Mouse (Mus musculus) limb, embryonic 14.5 days (tissue): ENCODE measurements around the gene Dll4. TPM values are rescaled to one million over a fixed set of nuclear protein-coding genes. Genes with fewer than 3 reads are reported as not detected.

Experiments
- ATAC-seq: fragments of 200-750 bp; cut with Nextera tagmentation; 2 replicates; pipeline ENCODE4 v1.8.0; 2017; ENCODE audit warnings: low read depth, moderate number of reproducible peaks, moderate TSS enrichment; ENCODE audit not compliant: low FRiP score
- DNase-seq: peaks from one replicate; pipeline ENCODE4 v3.0.0-alpha.2; 2015; ENCODE audit warnings: low spot score
- H3K27ac ChIP-seq: fragments of 300-500 bp; sonication (generic); replicated peaks from 2 replicates; pipeline ENCODE4 v1.5.1; 2014; ENCODE audit warnings: low read depth, mild to moderate bottlenecking, low read length, moderate library complexity, mixed read lengths
- H3K27me3 ChIP-seq: fragments of 300-500 bp; sonication (generic); 2 replicates; pipeline ENCODE4 v1.6.1; 2014; ENCODE audit warnings: low read length, mixed read lengths; ENCODE audit not compliant: control insufficient read depth, insufficient read depth
- H3K36me3 ChIP-seq: fragments of 300-500 bp; sonication (generic); 2 replicates; pipeline ENCODE4 v1.6.1; 2014; ENCODE audit warnings: mild to moderate bottlenecking, low read length, moderate library complexity, mixed read lengths; ENCODE audit not compliant: control insufficient read depth, insufficient read depth
- H3K4me1 ChIP-seq: fragments of 300-500 bp; sonication (generic); 2 replicates; pipeline ENCODE4 v1.6.1; 2014; ENCODE audit warnings: antibody characterized with exemption, low read length, mixed read lengths; ENCODE audit not compliant: control insufficient read depth, insufficient read depth
- H3K4me2 ChIP-seq: fragments of 300-500 bp; sonication (generic); replicated peaks from 2 replicates; pipeline ENCODE4 v1.6.1; 2014; ENCODE audit warnings: low read depth, mild to moderate bottlenecking, low read length, moderate library complexity; ENCODE audit not compliant: severe bottlenecking
- H3K4me3 ChIP-seq: fragments of 300-500 bp; sonication (generic); replicated peaks from 2 replicates; pipeline ENCODE4 v1.5.1; 2014; ENCODE audit warnings: low read length
- H3K9ac ChIP-seq: fragments of 300-500 bp; sonication (generic); 2 replicates; pipeline ENCODE4 v1.6.1; 2014; ENCODE audit warnings: mild to moderate bottlenecking, low read depth, low read length, moderate library complexity; ENCODE audit not compliant: severe bottlenecking
- H3K9me3 ChIP-seq: fragments of 300-500 bp; sonication (generic); 2 replicates; pipeline ENCODE4 v1.6.1; 2016; ENCODE audit warnings: low read length; ENCODE audit not compliant: control insufficient read depth
- POLR2A ChIP-seq: fragments of 200-500 bp; IDR thresholded peaks from 2 replicates; pipeline ENCODE4 v1.8.0; 2012; ENCODE audit warnings: inconsistent platforms, mild to moderate bottlenecking, moderate library complexity, borderline replicate concordance; ENCODE audit not compliant: insufficient read depth, insufficient read length; ENCODE audit errors: extremely low read depth
- WGBS: fragments of 180-500 bp; shearing (Covaris S2); extraction: QIAGEN DNeasy Blood & Tissue Kit; methylation state at CpG from one replicate; pipeline ENCODE4 v1.1.7; 2014; 5-methylcytosine and 5-hydroxymethylcytosine counted together
- polyA plus RNA-seq, 2 experiments: library from polyadenylated mRNA; depleted of rRNA in 1 of 2; stranded (reverse) in 1 of 2; unstranded in 1 of 2; fragments of >200 nt; fragmentation: Nextera tagmentation in 1 of 2; extraction: Ambion mirVana in 1 of 2; gene quantifications; 2 replicates each; pipeline versions ENCODE4 v1.2.1 to v1.2.3; 2012 to 2014

Dll4 gene
- polyA plus RNA-seq, 2 experiments, result 5.1 to 9.0 TPM

- Histone ChIP-seq H3K4me1 (peaks cover 5% of the 10 kb centered on the region; the same call in 1 of the 2 replicates), H3K36me3 (peaks cover 34% of the 10 kb centered on the region), H3K9ac (peak within 1 kb of the TSS; percentile 78), H3K9me3 (no peaks in the 10 kb centered on the region), H3K27me3 (no peaks in the 10 kb centered on the region), H3K4me3 (peak within 1 kb of the TSS; percentile 82), H3K4me2 (peak within 1 kb of the TSS; percentile 83), H3K27ac (peak within 1 kb of the TSS; percentile 48; the same call in 1 of the 2 replicates)
- TF ChIP-seq POLR2A, result no peak
- DNase-seq (peak; percentile 95), ATAC-seq (peak; percentile 98)
- WGBS, result 0% methylated on average over 31 of the region's 31 CpGs
Measured at GRCm38 (mm10) chr2:119288270-119288882, 37.2 kb upstream of the Dll4 start, which contains the start of gene Vps18. Vps18 (plus strand) TSS chr2:119288740.

- TF ChIP-seq POLR2A, result no peak
- Histone ChIP-seq H3K9ac (peak overlapping the region; percentile 78), H3K4me2 (peak overlapping the region; percentile 83), H3K4me3 (peak overlapping the region; percentile 82), H3K9me3 (no peaks in the 10 kb centered on the region), H3K27ac (peak overlapping the region; percentile 48; the same call in 1 of the 2 replicates), H3K36me3 (peaks cover 40% of the 10 kb centered on the region), H3K4me1 (peaks cover 5% of the 10 kb centered on the region; the same call in 1 of the 2 replicates), H3K27me3 (no peaks in the 10 kb centered on the region)
- DNase-seq (no peak), ATAC-seq (no peak; the same call in 1 of the 2 replicates)
- WGBS, result 3% methylated on average over 11 of the region's 11 CpGs
Measured at GRCm38 (mm10) chr2:119289014-119289416, 36.6 kb upstream of the Dll4 start.

GRCm38 (mm10) chr2:119292281-119292680 is 33.3 kb upstream of the Dll4 start:
- Histone ChIP-seq H3K27me3 (no peaks in the 10 kb centered on the region), H3K27ac (no peak overlapping the region), H3K4me2 (no peak overlapping the region), H3K4me1 (peaks cover 5% of the 10 kb centered on the region; the same call in 1 of the 2 replicates), H3K4me3 (no peak overlapping the region), H3K36me3 (peaks cover 65% of the 10 kb centered on the region), H3K9me3 (no peaks in the 10 kb centered on the region), H3K9ac (no peak overlapping the region)
- 91% methylated on average over 5 of the region's 5 CpGs for WGBS
- ATAC-seq, result no peak
- no peak for DNase-seq
- no peak for TF ChIP-seq POLR2A

- Histone ChIP-seq H3K4me3 (no peak overlapping the region), H3K4me1 (peaks cover 5% of the 10 kb centered on the region; the same call in 1 of the 2 replicates), H3K36me3 (peaks cover 70% of the 10 kb centered on the region), H3K27me3 (no peaks in the 10 kb centered on the region), H3K9me3 (no peaks in the 10 kb centered on the region), H3K9ac (no peak overlapping the region), H3K27ac (no peak overlapping the region), H3K4me2 (no peak overlapping the region)
- ATAC-seq (no peak), DNase-seq (no peak)
- WGBS, result 91% methylated on average over 15 of the region's 17 CpGs
- TF ChIP-seq POLR2A, result no peak
Measured at GRCm38 (mm10) chr2:119292852-119293251, 32.7 kb upstream of the Dll4 start.

GRCm38 (mm10) chr2:119293311-119293710 is 32.3 kb upstream of the Dll4 start:
- Histone ChIP-seq H3K27me3 (no peaks in the 10 kb centered on the region), H3K9me3 (no peaks in the 10 kb centered on the region), H3K36me3 (peaks cover 71% of the 10 kb centered on the region), H3K4me3 (no peak overlapping the region), H3K27ac (no peak overlapping the region), H3K9ac (no peak overlapping the region), H3K4me2 (no peak overlapping the region), H3K4me1 (peaks cover 5% of the 10 kb centered on the region; the same call in 1 of the 2 replicates)
- TF ChIP-seq POLR2A, result no peak
- ATAC-seq, result no peak
- 91% methylated on average over 17 of the region's 17 CpGs for WGBS
- DNase-seq, result no peak
